Mouse (Mus musculus): ENCODE results near the gene Afg1l. TPM values are rescaled to one million over a fixed set of nuclear protein-coding genes. Genes with fewer than 3 reads are reported as not detected.

Afg1l gene
- polyA plus RNA-seq, 1 experiment from 2014 or later = 2.9 TPM

DNA sequence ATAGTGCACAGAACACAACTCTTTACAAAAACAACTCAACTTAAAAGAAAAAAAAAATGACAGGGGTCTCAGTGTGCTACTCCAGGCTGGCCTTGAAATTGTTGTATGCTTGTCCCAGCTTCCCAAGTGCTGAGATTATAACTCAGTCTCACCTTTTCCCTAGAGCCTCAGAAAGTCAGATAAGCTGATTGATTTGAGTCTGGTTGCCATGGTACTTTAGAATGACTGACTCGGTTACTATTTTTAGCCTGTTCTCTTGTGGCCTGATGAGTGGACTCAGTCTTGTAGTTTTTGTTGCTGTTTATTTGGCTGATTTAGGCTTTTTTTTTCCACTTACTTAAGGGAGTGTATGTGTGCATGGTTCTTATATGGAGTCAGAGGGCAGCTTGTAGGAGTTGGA lies 12.8 kb upstream of the Afg1l start:
- Histone ChIP-seq H3K4me2 (ENCODE audit: low read depth, low read length) (no peak overlapping the region), H3K27me3 (ENCODE audit: control insufficient read depth, insufficient read depth, low read depth, low read length) (no peaks in the 10 kb centered on the region), H3K4me3 (ENCODE audit: low read depth, low read length) (no peak overlapping the region), H3K9ac (ENCODE audit: low read depth, low read length) (no peak overlapping the region), H3K36me3 (ENCODE audit: control insufficient read depth, insufficient read depth) (no peaks in the 10 kb centered on the region), H3K4me1 (ENCODE audit: control insufficient read depth, low read depth, low read length) (peaks cover 7% of the 10 kb centered on the region; the same call in 1 of the 2 replicates), H3K9me3 (replicated peaks; ENCODE audit: control insufficient read depth, low read length) (no peaks in the 10 kb centered on the region), H3K27ac (ENCODE audit: low read length) (no peak overlapping the region)
- ATAC-seq (ENCODE audit: low read depth) = peak; percentile 39; the same call in 1 of the 2 replicates
- WGBS (ENCODE audit: insufficient replicate concordance) = 23% methylated on average over 1 of the region's 1 CpGs

GRCm38 (mm10) chr10:42488606-42489296 lies 10.4 kb upstream of the Afg1l start:
- H3K27me3 ChIP-seq (ENCODE audit: control insufficient read depth, insufficient read depth, low read depth, low read length) = no peaks in the 10 kb centered on the region
- no peak overlapping the region for H3K9ac ChIP-seq (ENCODE audit: low read depth, low read length)
- no peak for ATAC-seq (ENCODE audit: low read depth)
- no peak overlapping the region for H3K4me3 ChIP-seq (ENCODE audit: low read depth, low read length)
- no peaks in the 10 kb centered on the region for H3K36me3 ChIP-seq (ENCODE audit: control insufficient read depth, insufficient read depth)
- 36% methylated on average over 8 of the region's 8 CpGs for WGBS (ENCODE audit: insufficient replicate concordance)
- H3K9me3 ChIP-seq (replicated peaks; ENCODE audit: control insufficient read depth, low read length) = no peaks in the 10 kb centered on the region
- H3K4me2 ChIP-seq (ENCODE audit: low read depth, low read length) = no peak overlapping the region
- H3K27ac ChIP-seq (ENCODE audit: low read length) = no peak overlapping the region
- peaks cover 7% of the 10 kb centered on the region; the same call in 1 of the 2 replicates for H3K4me1 ChIP-seq (ENCODE audit: control insufficient read depth, low read depth, low read length)

- ATAC-seq (ENCODE audit: low read depth) = peak; percentile 16; the same call in 1 of the 2 replicates
- no peak overlapping the region for H3K4me2 ChIP-seq (ENCODE audit: low read depth, low read length)
- 47% methylated on average over 4 of the region's 4 CpGs for WGBS (ENCODE audit: insufficient replicate concordance)
- H3K36me3 ChIP-seq (ENCODE audit: control insufficient read depth, insufficient read depth) = no peaks in the 10 kb centered on the region
- no peak overlapping the region for H3K27ac ChIP-seq (ENCODE audit: low read length)
- no peak overlapping the region for H3K9ac ChIP-seq (ENCODE audit: low read depth, low read length)
- H3K4me1 ChIP-seq (ENCODE audit: control insufficient read depth, low read depth, low read length) = peaks cover 34% of the 10 kb centered on the region
- H3K9me3 ChIP-seq (replicated peaks; ENCODE audit: control insufficient read depth, low read length) = no peaks in the 10 kb centered on the region
- H3K4me3 ChIP-seq (ENCODE audit: low read depth, low read length) = no peak overlapping the region
- no peaks in the 10 kb centered on the region for H3K27me3 ChIP-seq (ENCODE audit: control insufficient read depth, insufficient read depth, low read depth, low read length)
These were observed 2.4 kb upstream of the Afg1l start for GRCm38 (mm10) chr10:42480719-42481118.

- Histone ChIP-seq H3K36me3 (ENCODE audit: control insufficient read depth, insufficient read depth) (no peaks in the 10 kb centered on the region), H3K9me3 (replicated peaks; ENCODE audit: control insufficient read depth, low read length) (no peaks in the 10 kb centered on the region), H3K27me3 (ENCODE audit: control insufficient read depth, insufficient read depth, low read depth, low read length) (no peaks in the 10 kb centered on the region), H3K27ac (ENCODE audit: low read length) (peak overlapping the region; percentile 98), H3K4me2 (ENCODE audit: low read depth, low read length) (peak overlapping the region; percentile 95), H3K4me1 (ENCODE audit: control insufficient read depth, low read depth, low read length) (peaks cover 34% of the 10 kb centered on the region), H3K9ac (ENCODE audit: low read depth, low read length) (peak overlapping the region; percentile 94), H3K4me3 (ENCODE audit: low read depth, low read length) (peak overlapping the region; percentile 95)
- ATAC-seq (ENCODE audit: low read depth) = no peak; the same call in 1 of the 2 replicates
- WGBS (ENCODE audit: insufficient replicate concordance) = 7% methylated on average over 25 of the region's 25 CpGs
These were observed 620 bp downstream of the Afg1l start for GRCm38 (mm10) chr10:42477550-42478340.

DNA sequence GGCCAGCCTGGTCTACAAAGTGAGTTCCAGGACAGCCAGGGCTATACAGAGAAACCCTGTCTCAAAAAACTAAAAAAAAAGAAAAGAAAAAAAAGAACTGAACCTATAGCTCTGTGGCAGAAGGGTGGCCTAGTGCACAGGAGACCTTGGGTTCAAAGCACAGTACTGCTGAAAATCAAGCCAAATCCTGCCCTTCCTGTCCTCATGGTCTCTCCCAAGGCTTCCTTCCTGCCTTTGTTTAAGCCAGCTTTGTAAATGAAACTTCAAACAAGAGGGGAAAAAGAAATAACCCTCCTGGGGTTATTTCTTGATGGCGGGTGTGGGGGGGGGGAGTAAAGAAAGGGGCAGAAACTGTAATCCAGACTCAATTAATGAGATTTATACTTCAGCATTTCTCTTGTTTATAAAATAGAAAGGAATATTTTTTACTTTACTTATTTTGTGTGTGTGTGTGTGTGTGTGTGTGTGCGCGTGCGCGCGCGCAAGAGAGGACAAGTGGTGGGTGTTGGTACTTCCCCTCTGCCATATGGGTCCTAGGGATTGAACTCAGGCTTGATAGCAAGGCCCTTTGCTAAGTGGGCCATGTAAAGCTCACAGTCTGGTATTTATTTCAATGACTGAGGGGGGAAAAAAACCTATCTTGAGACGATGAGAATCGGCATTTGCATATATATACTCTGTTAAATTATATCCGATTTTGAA lies 1.4 kb downstream of the Afg1l start:
- Histone ChIP-seq H3K9ac (ENCODE audit: low read depth, low read length) (no peak overlapping the region), H3K27ac (ENCODE audit: low read length) (no peak overlapping the region), H3K4me1 (ENCODE audit: control insufficient read depth, low read depth, low read length) (peaks cover 32% of the 10 kb centered on the region), H3K9me3 (replicated peaks; ENCODE audit: control insufficient read depth, low read length) (no peaks in the 10 kb centered on the region), H3K36me3 (ENCODE audit: control insufficient read depth, insufficient read depth) (no peaks in the 10 kb centered on the region), H3K4me3 (ENCODE audit: low read depth, low read length) (no peak overlapping the region), H3K27me3 (ENCODE audit: control insufficient read depth, insufficient read depth, low read depth, low read length) (no peaks in the 10 kb centered on the region), H3K4me2 (ENCODE audit: low read depth, low read length) (peak overlapping the region; percentile 95; the same call in 1 of the 2 replicates)
- WGBS (ENCODE audit: insufficient replicate concordance) = 90% methylated on average over 10 of the region's 10 CpGs
- no peak for ATAC-seq (ENCODE audit: low read depth)

DNA sequence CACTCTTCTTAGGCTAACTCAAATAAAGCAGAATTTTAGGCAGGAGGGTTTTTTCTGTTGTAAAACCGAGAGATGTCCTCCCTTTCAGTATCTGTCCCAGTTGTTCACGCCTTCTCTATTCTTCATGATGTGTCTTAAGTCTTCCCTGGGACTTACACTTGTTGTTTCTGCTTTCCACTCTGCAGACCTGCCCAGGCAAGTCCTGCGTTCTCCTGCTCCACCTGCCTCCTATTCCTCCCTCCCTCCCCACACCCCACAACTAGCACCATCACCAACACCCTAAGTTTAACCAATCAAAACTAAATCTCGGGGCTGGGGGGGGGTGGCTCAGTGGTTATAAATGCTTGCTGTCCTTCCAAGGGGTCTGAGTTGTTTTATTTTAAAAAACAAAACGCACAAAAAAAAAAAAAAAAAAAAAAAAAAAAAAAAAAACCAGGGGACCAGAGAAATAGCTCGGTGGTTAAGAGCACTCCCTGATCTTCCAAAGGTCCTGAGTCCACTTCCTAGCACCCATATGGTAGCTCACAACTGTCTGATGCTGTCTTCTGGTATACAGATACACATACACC lies 3.3 kb downstream of the Afg1l start:
- Histone ChIP-seq H3K4me2 (ENCODE audit: low read depth, low read length) (no peak overlapping the region), H3K9ac (ENCODE audit: low read depth, low read length) (no peak overlapping the region), H3K27me3 (ENCODE audit: control insufficient read depth, insufficient read depth, low read depth, low read length) (no peaks in the 10 kb centered on the region), H3K9me3 (replicated peaks; ENCODE audit: control insufficient read depth, low read length) (no peaks in the 10 kb centered on the region), H3K27ac (ENCODE audit: low read length) (no peak overlapping the region), H3K4me3 (ENCODE audit: low read depth, low read length) (no peak overlapping the region), H3K36me3 (ENCODE audit: control insufficient read depth, insufficient read depth) (no peaks in the 10 kb centered on the region), H3K4me1 (ENCODE audit: control insufficient read depth, low read depth, low read length) (peaks cover 23% of the 10 kb centered on the region)
- ATAC-seq (ENCODE audit: low read depth) = no peak
- 71% methylated on average over 6 of the region's 6 CpGs for WGBS (ENCODE audit: insufficient replicate concordance)

- Histone ChIP-seq H3K27ac (ENCODE audit: low read length) (no peak overlapping the region), H3K9ac (ENCODE audit: low read depth, low read length) (no peak overlapping the region), H3K4me3 (ENCODE audit: low read depth, low read length) (no peak overlapping the region), H3K27me3 (ENCODE audit: control insufficient read depth, insufficient read depth, low read depth, low read length) (no peaks in the 10 kb centered on the region), H3K4me2 (ENCODE audit: low read depth, low read length) (no peak overlapping the region), H3K4me1 (ENCODE audit: control insufficient read depth, low read depth, low read length) (peaks cover 4% of the 10 kb centered on the region), H3K9me3 (replicated peaks; ENCODE audit: control insufficient read depth, low read length) (no peaks in the 10 kb centered on the region), H3K36me3 (ENCODE audit: control insufficient read depth, insufficient read depth) (no peaks in the 10 kb centered on the region; the same call in 1 of the 2 replicates)
- WGBS (ENCODE audit: insufficient replicate concordance) = 64% methylated on average over 14 of the region's 14 CpGs
- ATAC-seq (ENCODE audit: low read depth) = peak; percentile 37; the same call in 1 of the 2 replicates
These were observed 13.6 kb downstream of the Afg1l start for GRCm38 (mm10) chr10:42464805-42465204.

GRCm38 (mm10) chr10:42464224-42464623 lies 14.1 kb downstream of the Afg1l start:
- no peak overlapping the region for H3K4me3 ChIP-seq (ENCODE audit: low read depth, low read length)
- H3K4me1 ChIP-seq (ENCODE audit: control insufficient read depth, low read depth, low read length) = peaks cover 4% of the 10 kb centered on the region
- H3K36me3 ChIP-seq (ENCODE audit: control insufficient read depth, insufficient read depth) = no peaks in the 10 kb centered on the region; the same call in 1 of the 2 replicates
- no peak overlapping the region for H3K4me2 ChIP-seq (ENCODE audit: low read depth, low read length)
- peak; percentile 21; the same call in 1 of the 2 replicates for ATAC-seq (ENCODE audit: low read depth)
- H3K9ac ChIP-seq (ENCODE audit: low read depth, low read length) = no peak overlapping the region
- H3K27me3 ChIP-seq (ENCODE audit: control insufficient read depth, insufficient read depth, low read depth, low read length) = no peaks in the 10 kb centered on the region
- H3K9me3 ChIP-seq (replicated peaks; ENCODE audit: control insufficient read depth, low read length) = no peaks in the 10 kb centered on the region; the same call in 1 of the 2 replicates
- no peak overlapping the region for H3K27ac ChIP-seq (ENCODE audit: low read length)
- WGBS (ENCODE audit: insufficient replicate concordance) = 37% methylated on average over 5 of the region's 5 CpGs

Data from liver, embryonic 16.5 days (tissue).